Mouse (Mus musculus) neutrophil, adult 65 days (primary cell): ENCODE data around the gene Klra2. TPM values are rescaled to one million over a fixed set of nuclear protein-coding genes. Genes with fewer than 3 reads are reported as not detected.

Experiments used
- total RNA-seq: library from RNA; stranded (reverse); gene quantifications from 2 replicates; pipeline ENCODE4 v1.2.4, GENCODE M21; 2023

Klra2 gene
- total RNA-seq, result 64.9 and 78.2 TPM in 2 replicates

DNA sequence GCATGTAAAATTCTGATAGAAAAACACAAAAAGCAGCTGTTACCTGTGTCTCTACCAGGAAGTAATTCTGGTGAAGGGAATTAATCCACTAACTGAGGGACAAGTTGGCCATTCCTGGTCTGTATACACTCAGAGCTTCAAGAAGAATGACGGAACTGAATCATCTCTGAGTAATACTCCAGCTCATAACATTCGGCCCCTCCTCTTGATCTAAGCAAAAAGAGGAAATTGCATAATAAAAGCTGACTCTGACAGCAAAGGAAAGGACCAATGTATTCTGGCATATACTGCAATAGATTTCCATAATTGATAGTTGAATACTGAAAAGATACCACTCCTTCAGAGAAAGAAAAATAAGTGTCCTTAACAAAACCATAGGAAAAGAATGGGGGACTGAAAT, at the start of gene Klra2:
Gene Klra2 (minus strand): TSS at position 157 of the 400 bp plus-strand sequence.

DNA sequence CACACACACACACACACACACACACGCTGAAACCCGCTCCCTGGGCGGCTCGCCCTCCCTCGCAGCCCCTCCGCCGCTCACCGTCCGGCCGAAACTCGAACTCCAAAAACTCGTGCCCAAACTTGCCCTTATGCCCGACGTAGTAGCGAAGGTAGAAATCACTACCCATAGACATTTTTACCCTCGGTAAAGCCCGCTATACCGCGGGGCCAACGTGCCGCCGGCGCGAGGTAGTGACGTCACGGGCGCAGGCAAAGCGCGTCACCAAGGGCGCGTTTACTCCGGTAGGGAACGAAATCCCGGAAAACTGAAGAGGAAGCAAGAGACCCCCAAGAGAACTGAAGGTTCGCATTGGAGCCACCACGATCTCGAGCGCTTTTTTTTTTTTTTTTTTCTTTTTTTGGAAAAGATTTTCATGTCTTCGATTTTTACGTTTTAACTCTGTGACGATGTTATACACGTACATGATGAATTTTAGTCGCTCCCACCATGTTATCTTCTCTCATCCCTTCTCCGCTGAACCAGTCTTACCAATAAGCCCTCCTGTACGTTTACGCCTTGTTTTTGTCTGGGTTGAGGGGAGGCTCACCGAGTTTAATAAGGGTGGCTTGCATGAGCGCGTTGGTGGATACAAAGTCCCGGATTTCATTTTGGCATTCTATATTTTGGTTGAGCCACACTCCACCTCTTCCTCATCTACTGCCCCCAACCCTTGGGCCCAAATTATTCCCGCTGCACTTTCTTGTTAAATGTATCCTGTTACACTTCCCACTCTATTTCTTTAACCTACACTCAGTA, 46.0 kb upstream of the Klra2 start, which contains the start of gene Magohb:
Gene Magohb (minus strand): TSS at position 254 of the 798 bp plus-strand sequence.

Other genes starting within 250 kb of the Klra2 start
- gene Magohb, start 45.9 kb upstream of the Klra2 start, total RNA-seq, result 6.2 and 10.4 TPM in 2 replicates
- 4.3 and 4.7 TPM in 2 replicates for gene Styk1, start 106.2 kb upstream of the Klra2 start, total RNA-seq
- gene Ybx3, start 141.1 kb upstream of the Klra2 start, total RNA-seq, result 58.5 and 74.9 TPM in 2 replicates
- not detected in 2 replicates for gene 5430401F13Rik, start 239.0 kb upstream of the Klra2 start, total RNA-seq
- gene Gm6619, start 239.0 kb upstream of the Klra2 start, total RNA-seq, result not detected in 2 replicates